Mouse (Mus musculus) naive thymus-derived CD4-positive, alpha-beta T cell, adult 2 months (primary cell): ENCODE measurements at regions not wholly inside any gene's neighbourhood (a gene's known extent, or its start where the extent isn't known, plus 50 kb on each side); places are given as distances from the start of the nearest gene placed in this dataset.

Source experiments
- DNase-seq: peaks from one replicate; pipeline ENCODE4 v3.0.0-alpha.2; 2011; ENCODE audit warnings: low read depth

- DNase-seq: no peak
These were observed 56.9 kb upstream of the Pik3r1 start for GRCm38 (mm10) chr13:101824962-101825361.

- DNase-seq: no peak
These were observed 64.0 kb upstream of the Pik3r1 start for GRCm38 (mm10) chr13:101831872-101832629.

GRCm38 (mm10) chr13:101834546-101834945 lies 66.5 kb upstream of the Pik3r1 start:
- DNase-seq: no peak

GRCm38 (mm10) chr13:101836992-101837391 lies 69.0 kb upstream of the Pik3r1 start:
- no peak for DNase-seq

- DNase-seq: no peak
These were observed 76.7 kb upstream of the Pik3r1 start for GRCm38 (mm10) chr13:101844461-101845440.

- DNase-seq: no peak
These were observed 78.0 kb upstream of the Pik3r1 start for GRCm38 (mm10) chr13:101846016-101846415.

- no peak for DNase-seq
These were observed 80.0 kb upstream of the Pik3r1 start for GRCm38 (mm10) chr13:101847879-101848600.

- no peak for DNase-seq
These were observed 80.7 kb upstream of the Pik3r1 start for GRCm38 (mm10) chr13:101848601-101849147.

GRCm38 (mm10) chr13:101849416-101849815 lies 81.4 kb upstream of the Pik3r1 start:
- DNase-seq: no peak

- DNase-seq: no peak
These were observed 83.3 kb upstream of the Pik3r1 start for GRCm38 (mm10) chr13:101851329-101851728.

- DNase-seq: no peak
These were observed 84.9 kb upstream of the Pik3r1 start for GRCm38 (mm10) chr13:101852960-101853359.

- no peak for DNase-seq
These were observed 87.1 kb upstream of the Pik3r1 start for GRCm38 (mm10) chr13:101855141-101855540.

- DNase-seq: no peak
These were observed 92.7 kb upstream of the Pik3r1 start for GRCm38 (mm10) chr13:101860704-101861103.

GRCm38 (mm10) chr13:101862011-101862410 lies 94.0 kb upstream of the Pik3r1 start:
- no peak for DNase-seq

- DNase-seq: no peak
These were observed 95.0 kb upstream of the Pik3r1 start for GRCm38 (mm10) chr13:101863015-101863414.

GRCm38 (mm10) chr13:101863602-101864001 lies 95.6 kb upstream of the Pik3r1 start:
- DNase-seq: no peak

GRCm38 (mm10) chr13:101866843-101867242 lies 98.8 kb upstream of the Pik3r1 start:
- no peak for DNase-seq

- no peak for DNase-seq
These were observed 106.7 kb upstream of the Pik3r1 start for GRCm38 (mm10) chr13:101874761-101875160.

GRCm38 (mm10) chr13:101876069-101876468 lies 108.1 kb upstream of the Pik3r1 start:
- no peak for DNase-seq

GRCm38 (mm10) chr13:101876601-101877000 lies 108.6 kb upstream of the Pik3r1 start:
- no peak for DNase-seq

GRCm38 (mm10) chr13:101878168-101878567 lies 110.2 kb upstream of the Pik3r1 start:
- DNase-seq: no peak

- DNase-seq: no peak
These were observed 111.6 kb upstream of the Pik3r1 start for GRCm38 (mm10) chr13:101879561-101880081.
